Mouse (Mus musculus): Measurements from ENCODE around the gene Tfdp1.

DNA sequence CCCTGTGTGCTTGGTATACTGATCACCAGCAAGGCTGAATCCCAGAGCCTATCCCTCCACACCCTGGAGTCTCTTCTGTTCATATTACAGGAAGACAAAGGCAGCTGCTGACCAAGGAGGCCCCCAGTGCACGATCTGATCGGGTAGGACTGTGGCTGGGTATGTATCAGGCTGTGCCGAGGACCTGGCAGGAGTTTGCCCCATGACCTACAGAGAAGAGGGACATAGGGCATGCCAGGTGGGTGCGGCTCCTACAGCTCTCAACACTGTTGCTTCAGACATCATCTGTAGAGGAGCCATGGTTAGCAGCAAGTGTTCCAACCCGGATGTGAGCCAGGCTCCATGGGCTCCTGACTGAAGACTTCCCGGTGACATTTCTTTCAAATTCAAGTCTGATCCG lies 55.3 kb downstream of the Tfdp1 start:
- TF ChIP-seq CTCF (IDR thresholded peaks at IDR 0.05; ENCODE audit: extremely low read depth, insufficient read length, insufficient replicate concordance, low read depth, low read length) (no peak), POLR2A (IDR thresholded peaks at IDR 0.05; ENCODE audit: low read depth, low read length) (no peak)

All from small intestine, adult 2 months (tissue).